In the genomic region with DNA sequence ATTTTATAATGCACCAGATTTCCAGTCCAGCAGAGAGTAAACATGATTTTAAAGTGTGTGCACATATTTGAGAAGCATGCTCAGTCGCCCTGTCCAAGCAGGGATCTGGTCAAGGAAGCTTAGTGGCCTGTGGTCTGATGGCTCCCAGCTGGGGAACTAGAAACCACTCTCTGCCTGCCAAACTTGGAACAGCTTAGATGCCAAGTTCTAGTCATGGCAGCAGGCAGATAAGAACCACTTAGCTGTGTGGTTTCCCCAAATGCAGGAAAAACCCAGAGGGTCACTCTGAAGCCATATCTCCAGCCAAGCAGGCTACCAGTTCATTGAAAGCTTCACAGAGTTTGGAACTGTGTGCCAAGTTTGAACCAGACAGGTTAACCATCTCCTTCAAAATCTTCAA, we compare ENCODE assay signal across 23 mouse cellular contexts.
DNase-seq lines count a peak whose midpoint lies in the region; ATAC-seq lines count a peak whose summit lies in the region.
"Had no signal": no experiment of that assay in that cellular context is flagged by ENCODE, and none has a peak within 500 bp of the region (broad histone marks: within the 10 kb centered on the region; RNA-seq: fewer than 3 reads in every experiment).

No protein-coding gene starts in this region.

- WGBS in kidney, embryonic 15.5 days, result 70% methylated on average over 1 of the region's 1 CpGs
- 76% methylated on average over 1 of the region's 1 CpGs for WGBS in midbrain, embryonic 15.5 days

- intact Hi-C loops in left cerebral cortex, postnatal 4 days (cut with DNase I), result no loop called here

- no peak overlapping the region for H3K4me2 ChIP-seq in kidney, embryonic 15.5 days
- no peak overlapping the region for H3K4me2 ChIP-seq in midbrain, embryonic 15.5 days
- H3K4me2 ChIP-seq: forebrain, embryonic 13.5 days; heart, embryonic 11.5 days; heart, embryonic 15.5 days; hindbrain, embryonic 14.5 days had no signal

- ATAC-seq in kidney, embryonic 15.5 days (replicated peaks; ENCODE audit: low FRiP score), result no peak
- ATAC-seq in common myeloid progenitor, adult 5-6 weeks (replicated peaks; ENCODE audit: low read depth, poor library complexity, severe bottlenecking), result 0 out of 2 replicates have a peak, but pooled peaks have one; percentile 47
- no peak for ATAC-seq in midbrain, embryonic 15.5 days (replicated peaks)
- ATAC-seq: activated CD4-positive, CD25-positive, alpha-beta regulatory T cell, adult 4 months; forebrain, embryonic 13.5 days; forebrain, postnatal 0 days; Patski had no signal

- H3K9ac ChIP-seq in kidney, embryonic 15.5 days, result no peak overlapping the region
- H3K9ac ChIP-seq in midbrain, embryonic 15.5 days, result no peak overlapping the region
- H3K9ac ChIP-seq: forebrain, embryonic 13.5 days; forebrain, postnatal 0 days; heart, embryonic 15.5 days; hindbrain, embryonic 14.5 days had no signal

- peak; percentile 33 to 54 for DNase-seq in cerebellum, postnatal 14 days
- DNase-seq in cerebellum, adult 11-12 months, result no peak
- peak; percentile 46 for DNase-seq in kidney, adult 9 months
- DNase-seq in lung, postnatal 25 days (ENCODE audit: low spot score), result peak; percentile 6
- no peak for DNase-seq in left cerebral cortex, postnatal 4 days
- DNase-seq: adrenal gland, postnatal 14 days; cerebellum, adult 8-10 months; cerebellum, postnatal 36 days; forebrain, postnatal 0 days; gastrocnemius, postnatal 14 days; heart, adult 2 months; heart, postnatal 14 days had no signal

- no peaks in the 10 kb centered on the region for H3K4me1 ChIP-seq in kidney, embryonic 15.5 days
- H3K4me1 ChIP-seq in midbrain, embryonic 15.5 days, result no peaks in the 10 kb centered on the region
- H3K4me1 ChIP-seq: embryonic facial prominence, embryonic 10.5 days; forebrain, embryonic 13.5 days; heart, embryonic 15.5 days; hindbrain, embryonic 10.5 days had no signal

- H3K27ac ChIP-seq in kidney, embryonic 15.5 days, result no peak overlapping the region
- no peak overlapping the region for H3K27ac ChIP-seq in midbrain, embryonic 15.5 days
- H3K27ac ChIP-seq: embryonic facial prominence, embryonic 10.5 days; forebrain, embryonic 13.5 days; heart, adult 2 months; heart, embryonic 15.5 days; hindbrain, embryonic 10.5 days; hindbrain, embryonic 14.5 days had no signal

- no peaks in the 10 kb centered on the region for H3K27me3 ChIP-seq in kidney, embryonic 15.5 days
- H3K27me3 ChIP-seq in midbrain, embryonic 15.5 days (replicated peaks), result no peaks in the 10 kb centered on the region
- H3K27me3 ChIP-seq: forebrain, embryonic 13.5 days; heart, embryonic 15.5 days had no signal

- no peaks in the 10 kb centered on the region for H3K9me3 ChIP-seq in kidney, embryonic 15.5 days (replicated peaks)
- no peaks in the 10 kb centered on the region for H3K9me3 ChIP-seq in midbrain, embryonic 15.5 days
- H3K9me3 ChIP-seq: embryonic facial prominence, embryonic 10.5 days; forebrain, embryonic 13.5 days; heart, embryonic 15.5 days; hindbrain, embryonic 10.5 days had no signal

- H3K36me3 ChIP-seq in kidney, embryonic 15.5 days, result no peaks in the 10 kb centered on the region
- H3K36me3 ChIP-seq in midbrain, embryonic 15.5 days (replicated peaks), result no peaks in the 10 kb centered on the region
- H3K36me3 ChIP-seq: embryonic facial prominence, embryonic 10.5 days; heart, embryonic 15.5 days; hindbrain, embryonic 10.5 days had no signal

- H3K4me3 ChIP-seq in kidney, embryonic 15.5 days (replicated peaks), result no peak overlapping the region
- no peak overlapping the region for H3K4me3 ChIP-seq in midbrain, embryonic 15.5 days
- H3K4me3 ChIP-seq: embryonic facial prominence, embryonic 10.5 days; forebrain, embryonic 13.5 days; heart, adult 2 months; heart, embryonic 15.5 days; hindbrain, embryonic 10.5 days had no signal

Comparison
In these comparisons a context has a peak if more than half of its experiments do, and no peak if none do; other contexts are left out.
1. DNase-seq: peak in cerebellum, postnatal 14 days (2 of 2), kidney, adult 9 months (single experiment) and lung, postnatal 25 days (single experiment); none in cerebellum, adult 11-12 months (single experiment) and left cerebral cortex, postnatal 4 days (single experiment).